Mouse (Mus musculus): ENCODE data around the gene Sprr2b.
"Not testable (repeated sequence)": the region's sequence is repeated elsewhere in the genome, so short reads cannot be mapped to it uniquely, and the experiment has no call there.

Sprr2b gene

GRCm38 (mm10) chr3:92316320-92316719, at the start of gene Sprr2b:
Sprr2b (plus strand) TSS chr3:92316620.
- DNase-seq (ENCODE audit: low read depth, low spot score): no peak

- not testable (repeated sequence) for DNase-seq (ENCODE audit: low read depth, low spot score)
Measured at GRCm38 (mm10) chr3:92271414-92271985, 44.9 kb upstream of the Sprr2b start.

GRCm38 (mm10) chr3:92273504-92273903, 42.9 kb upstream of the Sprr2b start:
- not testable (repeated sequence) for DNase-seq (ENCODE audit: low read depth, low spot score)

GRCm38 (mm10) chr3:92274018-92274417, 42.4 kb upstream of the Sprr2b start:
- not testable (repeated sequence) for DNase-seq (ENCODE audit: low read depth, low spot score)

GRCm38 (mm10) chr3:92279663-92280062, 36.8 kb upstream of the Sprr2b start:
- not testable (repeated sequence) for DNase-seq (ENCODE audit: low read depth, low spot score)

- not testable (repeated sequence) for DNase-seq (ENCODE audit: low read depth, low spot score)
Measured at GRCm38 (mm10) chr3:92280963-92281606, 35.3 kb upstream of the Sprr2b start.

- not testable (repeated sequence) for DNase-seq (ENCODE audit: low read depth, low spot score)
Measured at GRCm38 (mm10) chr3:92285101-92285500, 31.3 kb upstream of the Sprr2b start, which contains the start of gene Sprr2a3. Sprr2a3 (plus strand) TSS chr3:92285417.

GRCm38 (mm10) chr3:92288489-92288888, 27.9 kb upstream of the Sprr2b start:
- DNase-seq (ENCODE audit: low read depth, low spot score): not testable (repeated sequence)

- DNase-seq (ENCODE audit: low read depth, low spot score): no peak
Measured at GRCm38 (mm10) chr3:92307406-92307805, 9.0 kb upstream of the Sprr2b start.

GRCm38 (mm10) chr3:92317384-92317783, 964 bp downstream of the Sprr2b start:
- DNase-seq (ENCODE audit: low read depth, low spot score): no peak

GRCm38 (mm10) chr3:92336278-92336677, 19.9 kb downstream of the Sprr2b start:
- no peak for DNase-seq (ENCODE audit: low read depth, low spot score)

- DNase-seq (ENCODE audit: low read depth, low spot score): no peak
Measured at GRCm38 (mm10) chr3:92338840-92339239, 22.4 kb downstream of the Sprr2b start, which contains the start of gene Sprr2d. Sprr2d (plus strand) TSS chr3:92339140.

- no peak for DNase-seq (ENCODE audit: low read depth, low spot score)
Measured at GRCm38 (mm10) chr3:92351843-92352242, 35.4 kb downstream of the Sprr2b start, which contains the start of gene Sprr2e. Sprr2e (plus strand) TSS chr3:92352143.

GRCm38 (mm10) chr3:92361619-92362018, 45.2 kb downstream of the Sprr2b start:
- no peak for DNase-seq (ENCODE audit: low read depth, low spot score)

GRCm38 (mm10) chr3:92364887-92365286, 48.5 kb downstream of the Sprr2b start, which contains the start of gene Sprr2f:
Sprr2f (plus strand) TSS chr3:92365187.
- no peak for DNase-seq (ENCODE audit: low read depth, low spot score)

Data from forelimb bud, embryonic 11.5 days (tissue).